Mouse (Mus musculus) erythroid progenitor cell, adult 5-6 weeks (primary cell): ENCODE measurements around the gene Plscr2. TPM values are rescaled to one million over a fixed set of nuclear protein-coding genes. Genes with fewer than 3 reads are reported as not detected.
"Not testable (repeated sequence)": the region's sequence is repeated elsewhere in the genome, so short reads cannot be mapped to it uniquely, and the experiment has no call there.

Source experiments
- ATAC-seq: replicated peaks from 2 replicates; pipeline ENCODE4 v1.8.0; 2016; ENCODE audit warnings: moderate number of reproducible peaks, mild to moderate bottlenecking, moderate TSS enrichment, inconsistent platforms; ENCODE audit not compliant: poor library complexity, low FRiP score, severe bottlenecking
- total RNA-seq, 2 experiments: library from RNA; stranded (forward) in 1 of 2; stranded (reverse) in 1 of 2; fragments of 150-400 nt in 1 of 2; fragments of 186-747, 209-891 nt in 1 of 2; gene quantifications; 2 replicates each; pipeline versions ENCODE4 v1.2.3 to v1.2.4; 2015 to 2017; ENCODE audit warnings: low replicate concordance in 2 of 2

Gene Plscr2
- total RNA-seq, 2 experiments from 2014 or later: not detected

- ATAC-seq: no peak
Measured at GRCm38 (mm10) chr9:92272650-92273049, 2.8 kb upstream of the Plscr2 start.

GRCm38 (mm10) chr9:92273271-92273670 lies 2.1 kb upstream of the Plscr2 start:
- ATAC-seq: no peak

- ATAC-seq: peak; percentile 43; the same call in 1 of the 2 replicates
Measured at GRCm38 (mm10) chr9:92273956-92274762, 1.2 kb upstream of the Plscr2 start.

GRCm38 (mm10) chr9:92276360-92276759 lies 958 bp downstream of the Plscr2 start:
- peak; percentile 58 for ATAC-seq

GRCm38 (mm10) chr9:92280048-92280447 lies 4.6 kb downstream of the Plscr2 start:
- no peak for ATAC-seq

GRCm38 (mm10) chr9:92282563-92283171 lies 7.3 kb downstream of the Plscr2 start:
- no peak for ATAC-seq

- ATAC-seq: no peak
Measured at GRCm38 (mm10) chr9:92289675-92290074, 14.3 kb downstream of the Plscr2 start.

- no peak for ATAC-seq
Measured at GRCm38 (mm10) chr9:92292169-92292568, 16.8 kb downstream of the Plscr2 start.

- ATAC-seq: no peak
Measured at GRCm38 (mm10) chr9:92292922-92293321, 17.5 kb downstream of the Plscr2 start.

GRCm38 (mm10) chr9:92293560-92294548 lies 18.5 kb downstream of the Plscr2 start:
- no peak for ATAC-seq

- ATAC-seq: no peak
Measured at GRCm38 (mm10) chr9:92298288-92298687, 22.9 kb downstream of the Plscr2 start.

GRCm38 (mm10) chr9:92301213-92301612 lies 25.8 kb downstream of the Plscr2 start:
- no peak for ATAC-seq

- ATAC-seq: no peak
Measured at GRCm38 (mm10) chr9:92305075-92305474, 29.7 kb downstream of the Plscr2 start.

- no peak for ATAC-seq
Measured at GRCm38 (mm10) chr9:92305620-92306220, 30.3 kb downstream of the Plscr2 start.

GRCm38 (mm10) chr9:92309077-92309476 lies 33.7 kb downstream of the Plscr2 start, which contains the start of gene 1700057G04Rik:
Gene 1700057G04Rik, plus strand, starts transcription at chr9:92309377.
- ATAC-seq: no peak

- no peak for ATAC-seq
Measured at GRCm38 (mm10) chr9:92316791-92317190, 41.4 kb downstream of the Plscr2 start.

GRCm38 (mm10) chr9:92325936-92326335 lies 50.5 kb downstream of the Plscr2 start:
- ATAC-seq: not testable (repeated sequence)

GRCm38 (mm10) chr9:92326813-92327212 lies 51.4 kb downstream of the Plscr2 start:
- ATAC-seq: no peak

- no peak for ATAC-seq
Measured at GRCm38 (mm10) chr9:92331383-92331782, 56.0 kb downstream of the Plscr2 start.

GRCm38 (mm10) chr9:92334845-92335244 lies 59.4 kb downstream of the Plscr2 start:
- peak; percentile 46; the same call in 1 of the 2 replicates for ATAC-seq
